Mouse (Mus musculus): ENCODE measurements around the gene Iqcf4.

- TF ChIP-seq ZNF384 (IDR thresholded peaks at IDR 0.05; ENCODE audit: low read depth, low read length) (no peak), TCF12 (IDR thresholded peaks at IDR 0.05; ENCODE audit: low read depth, low read length) (no peak), POLR2AphosphoS2 (IDR thresholded peaks at IDR 0.05; ENCODE audit: low read depth, low read length) (no peak), CTCF (conservative IDR thresholded peaks at IDR 0.05 in 1 of 2, IDR thresholded peaks at IDR 0.05 in 1 of 2; ENCODE audit: low read depth in 2 of 2, low read length in 2 of 2) (no peak), IRF4 (IDR thresholded peaks at IDR 0.05; ENCODE audit: low read depth, low read length) (no peak), POLR2A (IDR thresholded peaks at IDR 0.05; ENCODE audit: low read depth, low read length) (no peak), MAFK (IDR thresholded peaks at IDR 0.05; ENCODE audit: insufficient replicate concordance, low read length) (no peak), MAX (IDR thresholded peaks at IDR 0.05; ENCODE audit: low read length) (no peak), MAZ (IDR thresholded peaks at IDR 0.05; ENCODE audit: low read depth, low read length) (no peak), ETS1 (conservative IDR thresholded peaks at IDR 0.05; ENCODE audit: low read depth, low read length) (no peak), GABPA (IDR thresholded peaks at IDR 0.05; ENCODE audit: insufficient replicate concordance, low read depth, low read length) (no peak), EP300 (IDR thresholded peaks at IDR 0.05; ENCODE audit: low read length) (no peak), USF1 (IDR thresholded peaks at IDR 0.05; ENCODE audit: low read depth, low read length) (no peak), JUND (conservative IDR thresholded peaks at IDR 0.05; ENCODE audit: low read depth, low read length) (no peak)
Observed at GRCm38 (mm10) chr9:106613951-106614350, 43.2 kb upstream of the Iqcf4 start.
